Mouse (Mus musculus) layer of hippocampus, adult 18-20 months (tissue): ENCODE measurements around the gene a. TPM values are rescaled to one million over a fixed set of nuclear protein-coding genes. Genes with fewer than 3 reads are reported as not detected.
"Not testable (repeated sequence)": the region's sequence is repeated elsewhere in the genome, so short reads cannot be mapped to it uniquely, and the experiment has no call there.

Experiments
- DNase-seq, 2 experiments: peaks; one replicate each; pipeline ENCODE4 v3.0.0; 2022; ENCODE audit warnings: low spot score in 2 of 2
- total RNA-seq, 2 experiments: library from RNA; stranded (reverse); gene quantifications; 2 replicates each; pipeline ENCODE4 v1.2.3; 2021

a gene
- total RNA-seq, 2 experiments from 2014 or later = not detected

- not testable (repeated sequence) for DNase-seq
These were observed 130.9 kb downstream of the a start for GRCm38 (mm10) chr2:154922134-154922533.

DNA sequence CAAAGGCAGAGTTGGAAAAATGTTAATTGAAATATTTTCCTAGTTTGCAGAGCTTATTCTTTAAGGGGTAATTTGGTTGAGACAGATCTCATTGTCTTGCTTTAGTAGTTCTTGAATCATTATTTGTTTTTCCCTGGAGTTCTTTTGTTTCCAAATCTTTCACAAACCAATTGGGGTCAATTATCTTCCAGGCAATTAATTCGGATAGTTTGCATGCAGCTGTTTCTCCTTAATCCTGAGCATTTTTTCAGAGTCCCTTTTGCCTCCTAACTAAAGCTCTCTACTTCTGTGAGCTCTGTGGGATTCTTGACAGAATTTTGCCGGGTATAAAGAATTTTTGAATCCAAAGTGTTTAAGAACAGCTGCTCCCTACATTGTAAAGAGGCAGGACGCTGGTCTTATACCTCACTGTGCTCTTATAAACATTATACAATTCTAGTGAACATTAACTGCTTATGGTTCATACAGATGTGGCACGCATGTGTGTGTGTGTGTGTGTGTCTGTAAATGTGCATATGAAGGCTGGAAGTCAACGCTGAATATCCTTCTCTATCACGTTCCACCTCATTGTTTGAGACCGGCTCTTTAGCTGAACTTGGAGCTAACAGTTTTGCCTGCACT, 134.3 kb downstream of the a start:
- DNase-seq = no peak

- no peak for DNase-seq
These were observed 135.6 kb downstream of the a start for GRCm38 (mm10) chr2:154926843-154927242.

GRCm38 (mm10) chr2:154928298-154928697, 137.1 kb downstream of the a start:
- DNase-seq = no peak

GRCm38 (mm10) chr2:154933884-154934283, 142.7 kb downstream of the a start:
- DNase-seq = no peak

- no peak for DNase-seq
These were observed 144.9 kb downstream of the a start for GRCm38 (mm10) chr2:154936106-154936505.

- DNase-seq = no peak
These were observed 145.4 kb downstream of the a start for GRCm38 (mm10) chr2:154936536-154937155.

DNA sequence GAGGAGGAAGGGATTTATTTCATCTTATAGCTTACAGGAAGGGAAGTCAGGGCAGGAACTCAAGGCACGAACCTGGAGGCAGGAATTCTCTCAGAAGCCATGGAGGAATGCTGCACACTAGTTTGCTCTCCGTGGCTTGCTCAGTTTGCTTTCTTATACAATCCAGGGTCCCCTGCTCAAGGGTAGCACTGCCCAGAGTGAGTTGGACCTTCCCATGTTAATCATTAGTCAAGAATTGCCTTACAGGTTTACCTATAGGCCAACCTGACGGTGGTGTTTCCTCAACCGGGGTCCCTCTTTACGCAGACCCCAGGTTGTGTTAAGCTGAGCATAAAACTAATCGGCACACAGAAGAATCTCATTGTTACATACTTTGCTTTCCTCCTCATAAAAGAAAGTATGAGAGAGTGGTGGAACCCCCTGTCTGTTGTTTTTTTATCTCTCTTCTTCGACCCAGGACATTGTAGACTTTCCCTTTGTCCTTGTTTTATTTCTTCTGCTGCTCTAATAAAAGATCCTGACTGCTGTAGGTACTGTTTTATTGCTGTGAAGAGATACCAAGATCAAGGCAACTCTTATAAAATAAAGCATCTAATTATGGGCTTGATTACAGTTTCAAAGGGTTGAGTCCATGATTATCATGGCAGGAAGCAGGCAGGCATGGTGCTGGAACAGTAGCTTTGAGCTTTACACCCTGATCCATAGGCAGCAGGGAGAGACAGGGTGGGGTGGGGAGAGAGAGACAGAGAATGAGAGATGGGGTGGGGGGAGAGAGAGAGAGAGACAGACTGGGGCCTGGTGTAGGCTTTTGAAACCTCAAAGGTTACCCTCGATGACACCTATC, 146.6 kb downstream of the a start:
- DNase-seq = no peak

- no peak for DNase-seq
These were observed 150.8 kb downstream of the a start for GRCm38 (mm10) chr2:154941952-154942351.

- no peak for DNase-seq
These were observed 151.3 kb downstream of the a start for GRCm38 (mm10) chr2:154942546-154942945.

GRCm38 (mm10) chr2:154943101-154943500, 151.9 kb downstream of the a start:
- DNase-seq = peak; percentile 75 to 88

DNA sequence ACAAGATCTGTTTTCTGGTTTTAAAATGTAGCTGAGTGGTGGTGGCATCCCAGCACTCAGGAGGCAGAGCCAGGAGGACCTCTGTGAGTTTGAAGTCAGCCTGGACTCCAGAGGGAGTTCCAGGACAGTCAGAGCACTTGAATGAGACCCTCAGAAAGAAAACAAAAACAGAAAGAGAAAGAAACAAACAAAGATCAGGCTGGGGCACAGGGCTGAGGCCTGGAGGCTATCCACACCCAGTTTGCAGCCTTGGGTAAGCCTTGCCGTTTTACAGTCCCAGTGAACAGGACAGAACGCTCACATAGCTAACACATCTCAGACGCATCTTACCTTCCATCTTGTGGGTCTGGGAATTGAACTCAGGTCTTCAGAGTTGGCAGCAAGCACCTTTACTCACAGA, 155.7 kb downstream of the a start:
- DNase-seq = no peak

DNA sequence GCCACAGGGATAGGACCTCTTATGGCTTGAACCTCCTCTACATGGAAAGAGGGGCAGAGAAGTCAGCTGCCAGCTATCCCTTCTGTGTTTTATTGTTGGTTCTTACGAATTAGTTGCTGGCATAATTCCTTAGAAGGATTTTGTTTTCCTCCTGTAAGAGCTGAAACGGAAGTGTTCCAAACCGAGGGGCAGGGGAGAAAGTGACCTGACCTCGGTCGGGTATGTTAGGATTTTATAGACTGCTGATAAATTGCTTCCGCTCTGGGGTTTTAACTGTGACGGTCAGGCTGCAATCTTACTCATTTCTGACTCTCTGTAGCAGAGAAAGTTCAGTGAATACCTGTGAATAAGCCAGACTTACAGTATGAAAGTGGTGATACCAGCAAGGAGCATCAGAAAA, 158.2 kb downstream of the a start:
- DNase-seq = no peak

DNA sequence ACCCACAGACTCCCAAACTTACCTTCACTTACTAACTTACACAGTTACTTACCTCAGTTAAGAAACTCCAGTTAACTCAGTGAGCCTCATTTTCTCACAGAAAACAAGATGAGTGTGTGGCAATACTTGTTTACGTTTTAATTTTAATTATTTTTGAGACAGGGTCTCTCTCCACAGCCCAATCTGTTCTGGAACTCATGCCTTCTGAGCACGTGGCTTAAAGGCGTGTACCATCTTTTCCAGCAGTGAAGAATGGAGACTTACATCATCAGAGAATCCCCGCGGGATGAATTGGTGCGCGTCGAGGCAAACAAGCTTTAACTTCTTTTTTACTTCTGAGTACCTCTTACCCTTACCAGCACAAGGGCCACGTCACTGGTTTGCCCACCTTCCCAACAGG, 158.7 kb downstream of the a start:
- DNase-seq = no peak

- DNase-seq = no peak
These were observed 159.4 kb downstream of the a start for GRCm38 (mm10) chr2:154950601-154951000.

GRCm38 (mm10) chr2:154959486-154959885, 168.3 kb downstream of the a start:
- no peak for DNase-seq

DNA sequence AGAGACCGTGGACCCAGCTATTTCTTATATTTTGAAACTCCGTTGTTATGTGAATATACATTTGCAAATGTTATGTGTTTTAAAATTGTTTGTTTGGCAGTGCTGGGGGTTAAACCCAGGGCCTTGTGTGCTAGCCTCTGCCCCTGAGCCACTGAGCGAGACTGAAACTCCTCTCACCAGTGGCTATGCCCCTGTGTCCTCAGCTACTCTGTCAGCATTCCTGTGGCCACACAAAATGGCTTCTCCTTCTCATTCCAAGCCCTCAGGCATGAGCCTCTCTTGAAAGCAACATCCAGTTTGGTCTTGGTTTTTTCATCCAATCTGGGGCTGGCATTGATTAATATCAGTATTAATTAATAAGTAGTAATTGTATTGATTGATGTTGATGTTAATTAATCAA, 168.7 kb downstream of the a start:
- no peak for DNase-seq

GRCm38 (mm10) chr2:154963176-154963575, 172.0 kb downstream of the a start:
- no peak for DNase-seq

DNA sequence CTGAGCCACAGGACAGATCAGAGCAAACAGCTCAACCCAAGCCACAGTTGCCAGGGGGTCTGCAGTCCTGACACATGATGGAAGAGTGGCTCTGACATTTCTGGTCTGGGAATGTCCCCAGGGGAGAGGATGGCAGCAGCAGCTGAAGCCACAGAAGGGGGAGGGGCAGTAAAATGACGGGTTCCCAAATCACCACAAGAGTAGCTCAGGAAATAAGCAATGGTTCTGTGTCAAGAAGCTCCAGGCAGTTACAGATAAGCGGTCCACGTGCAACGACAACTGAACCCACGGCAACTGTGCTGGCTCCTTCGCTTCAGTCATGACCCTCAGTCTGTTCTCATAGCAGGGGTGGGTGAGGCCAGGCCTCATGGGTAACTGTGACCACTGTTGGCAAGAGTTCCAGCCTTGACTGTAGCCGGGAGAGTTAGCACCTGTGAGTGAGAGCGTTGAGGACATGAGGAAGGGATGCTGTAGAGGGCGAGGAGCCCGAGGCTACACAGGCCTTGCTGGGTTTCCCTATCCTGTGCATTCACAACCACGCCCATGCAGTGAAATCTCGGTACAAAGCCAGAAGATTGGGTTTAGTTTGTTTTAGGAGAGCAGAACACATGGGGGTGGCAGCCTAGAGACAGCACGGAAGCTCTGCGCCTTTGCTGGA, 178.7 kb downstream of the a start:
- not testable (repeated sequence) for DNase-seq

DNA sequence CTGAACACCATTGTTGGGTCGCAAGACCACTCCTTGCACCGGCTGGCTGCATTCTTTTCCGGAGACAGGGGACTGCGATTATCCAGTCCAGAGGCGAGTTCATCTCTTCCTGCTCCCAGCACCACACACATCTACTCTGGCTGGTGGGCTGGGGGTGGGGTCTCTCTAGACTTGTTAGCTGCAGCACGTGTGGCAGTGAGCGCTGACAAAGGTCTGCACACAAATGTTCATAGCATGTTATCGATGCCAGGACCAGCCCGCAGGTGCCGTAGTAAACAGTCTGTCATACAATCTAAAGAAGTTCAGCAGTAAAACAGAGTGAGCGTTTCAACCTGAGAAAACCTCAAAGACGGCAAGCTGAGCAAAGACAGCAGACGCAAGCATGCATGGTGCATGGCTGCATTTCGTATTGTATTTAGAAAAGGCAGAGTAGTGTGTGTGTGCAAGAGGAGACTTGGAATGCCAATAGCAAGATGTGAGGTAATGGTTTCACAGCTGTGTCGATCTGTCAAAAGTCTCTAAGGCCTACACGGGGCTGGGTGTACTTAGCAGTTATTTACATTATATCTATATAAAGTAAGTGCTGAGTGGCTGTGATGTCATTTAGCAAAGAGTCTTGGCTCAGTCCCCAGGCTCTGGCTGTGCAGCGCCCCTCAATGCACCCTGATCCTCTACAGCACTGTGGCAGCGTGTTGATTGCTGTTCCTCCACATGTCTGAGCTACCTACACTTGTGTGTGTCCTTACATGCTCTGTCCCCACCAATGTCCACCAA, 180.9 kb downstream of the a start:
- DNase-seq = no peak

- no peak for DNase-seq
These were observed 181.8 kb downstream of the a start for GRCm38 (mm10) chr2:154972981-154973380.
